Mouse (Mus musculus) hindbrain, embryonic 11.5 days (tissue): Measurements from ENCODE around the gene Gm16181. TPM values are rescaled to one million over a fixed set of nuclear protein-coding genes. Genes with fewer than 3 reads are reported as not detected.
A peak's percentile ranks its signal among the peaks of the same experiment; 100 is the strongest.

Experiments used
- ATAC-seq: fragments of 200-750 bp; cut with Nextera tagmentation; 2 replicates; pipeline ENCODE4 v1.8.0; 2017; ENCODE audit warnings: mild to moderate bottlenecking, moderate TSS enrichment, moderate library complexity; ENCODE audit not compliant: low FRiP score
- DNase-seq: peaks from one replicate; pipeline ENCODE4 v3.0.0-alpha.2; 2015; ENCODE audit warnings: low spot score
- H3K27ac ChIP-seq: fragments of 300-500 bp; sonication (generic); 2 replicates; pipeline ENCODE4 v1.5.1; 2014; ENCODE audit warnings: mild to moderate bottlenecking, low read depth, low read length
- H3K27me3 ChIP-seq: fragments of 300-500 bp; sonication (generic); 2 replicates; pipeline ENCODE4 v1.6.1; 2014; ENCODE audit warnings: mild to moderate bottlenecking, low read length, moderate library complexity, mixed read lengths; ENCODE audit not compliant: control insufficient read depth, insufficient read depth
- H3K36me3 ChIP-seq: fragments of 300-500 bp; sonication (generic); 2 replicates; pipeline ENCODE4 v1.6.1; 2014; ENCODE audit warnings: mild to moderate bottlenecking, low read length, moderate library complexity, mixed read lengths; ENCODE audit not compliant: control insufficient read depth, insufficient read depth
- H3K4me1 ChIP-seq: fragments of 300-500 bp; sonication (generic); replicated peaks from 2 replicates; pipeline ENCODE4 v1.6.1; 2014; ENCODE audit warnings: low read length, mixed read lengths; ENCODE audit not compliant: control insufficient read depth, insufficient read depth
- H3K4me2 ChIP-seq: fragments of 300-500 bp; sonication (generic); replicated peaks from 2 replicates; pipeline ENCODE4 v1.6.1; 2014; ENCODE audit warnings: mild to moderate bottlenecking, low read depth, low read length
- H3K4me3 ChIP-seq: fragments of 300-500 bp; sonication (generic); 2 replicates; pipeline ENCODE4 v1.5.1; 2014; ENCODE audit warnings: low read depth, low read length
- H3K9ac ChIP-seq: fragments of 300-500 bp; sonication (generic); 2 replicates; pipeline ENCODE4 v1.6.1; 2014; ENCODE audit warnings: low read depth, low read length
- H3K9me3 ChIP-seq: fragments of 300-500 bp; sonication (generic); 2 replicates; pipeline ENCODE4 v1.6.1; 2016; ENCODE audit warnings: low read length; ENCODE audit not compliant: control insufficient read depth
- WGBS: fragments of 180-500 bp; shearing (Covaris S2); extraction: QIAGEN DNeasy Blood & Tissue Kit; methylation state at CpG from one replicate; pipeline ENCODE4 v1.1.7; 2014; 5-methylcytosine and 5-hydroxymethylcytosine counted together
- polyA plus RNA-seq: library from polyadenylated mRNA; unstranded; fragments of >200 nt; fragmentation: Nextera tagmentation; extraction: Ambion mirVana; gene quantifications from 2 replicates; pipeline ENCODE4 v1.2.1, GENCODE M21; 2014

Gm16181 gene
- polyA plus RNA-seq, 1 experiment from 2014 or later = 0.36 TPM

GRCm38 (mm10) chr17:35240384-35241304 lies 20.0 kb downstream of the Gm16181 start:
- peaks cover 23% of the 10 kb centered on the region for H3K4me1 ChIP-seq
- H3K27me3 ChIP-seq = no peaks in the 10 kb centered on the region
- H3K36me3 ChIP-seq = peaks cover 18% of the 10 kb centered on the region
- H3K4me3 ChIP-seq = peak overlapping the region; percentile 97
- peak overlapping the region; percentile 58 for H3K9ac ChIP-seq
- peak overlapping the region; percentile 71 for H3K4me2 ChIP-seq
- ATAC-seq (no peak; the same call in 1 of the 2 replicates), DNase-seq (no peak)
- WGBS = 34% methylated on average over 12 of the region's 12 CpGs
- H3K9me3 ChIP-seq = no peaks in the 10 kb centered on the region
- H3K27ac ChIP-seq = peak overlapping the region; percentile 98

- Histone ChIP-seq H3K9me3 (no peaks in the 10 kb centered on the region), H3K4me2 (peak within 1 kb of the TSS; percentile 71), H3K9ac (peak within 1 kb of the TSS; percentile 100), H3K4me3 (peak within 1 kb of the TSS; percentile 97), H3K36me3 (peaks cover 24% of the 10 kb centered on the region), H3K4me1 (peaks cover 27% of the 10 kb centered on the region), H3K27ac (peak within 1 kb of the TSS; percentile 98), H3K27me3 (no peaks in the 10 kb centered on the region)
- peak; percentile 91 for ATAC-seq
- peak; percentile 97 for DNase-seq
- under 1% methylated on average over 69 of the region's 69 CpGs for WGBS
Observed at GRCm38 (mm10) chr17:35241305-35242014, 20.8 kb downstream of the Gm16181 start, which contains the start of gene Ddx39b. Gene Ddx39b (plus strand): TSS chr17:35241746.

- under 1% methylated on average over 55 of the region's 55 CpGs for WGBS
Observed at GRCm38 (mm10) chr17:35242015-35242941, 21.6 kb downstream of the Gm16181 start.

GRCm38 (mm10) chr17:35243086-35243485 lies 22.5 kb downstream of the Gm16181 start:
- Histone ChIP-seq H3K4me3 (peak overlapping the region; percentile 97), H3K9ac (peak overlapping the region; percentile 100), H3K27ac (peak overlapping the region; percentile 98), H3K4me1 (peaks cover 24% of the 10 kb centered on the region), H3K27me3 (no peaks in the 10 kb centered on the region), H3K36me3 (peaks cover 37% of the 10 kb centered on the region), H3K4me2 (peak overlapping the region; percentile 71), H3K9me3 (no peaks in the 10 kb centered on the region)
- WGBS = 7% methylated on average over 16 of the region's 16 CpGs
- DNase-seq = peak; percentile 71
- no peak for ATAC-seq

More at GRCm38 (mm10) chr17:35242015-35242941, 21.6 kb downstream of the Gm16181 start:
- Histone ChIP-seq H3K9ac (peak overlapping the region; percentile 100), H3K36me3 (peaks cover 32% of the 10 kb centered on the region), H3K27me3 (no peaks in the 10 kb centered on the region), H3K4me2 (peak overlapping the region; percentile 71), H3K9me3 (no peaks in the 10 kb centered on the region), H3K4me1 (peaks cover 24% of the 10 kb centered on the region), H3K27ac (peak overlapping the region; percentile 98), H3K4me3 (peak overlapping the region; percentile 97)
- ATAC-seq = peak; percentile 71
- peak; percentile 82 for DNase-seq

- H3K4me3 ChIP-seq = no peak overlapping the region
- 0 out of 2 replicates have a peak overlapping the region, but pooled peaks have one; percentile 71 for H3K4me2 ChIP-seq
- no peaks in the 10 kb centered on the region for H3K27me3 ChIP-seq
- ATAC-seq = no peak
- peaks cover 50% of the 10 kb centered on the region for H3K36me3 ChIP-seq
- H3K4me1 ChIP-seq = peaks cover 24% of the 10 kb centered on the region
- no peak overlapping the region for H3K9ac ChIP-seq
- no peak for DNase-seq
- no peak overlapping the region for H3K27ac ChIP-seq
- WGBS = 94% methylated on average over 2 of the region's 2 CpGs
- H3K9me3 ChIP-seq = no peaks in the 10 kb centered on the region
Observed at GRCm38 (mm10) chr17:35244999-35245398, 24.4 kb downstream of the Gm16181 start.

- DNase-seq (no peak), ATAC-seq (no peak)
- H3K4me2 ChIP-seq = no peak overlapping the region
- peak overlapping the region; percentile 6; the same call in 1 of the 2 replicates for H3K4me3 ChIP-seq
- no peak overlapping the region for H3K9ac ChIP-seq
- 87% methylated on average over 15 of the region's 15 CpGs for WGBS
- H3K36me3 ChIP-seq = peaks cover 59% of the 10 kb centered on the region
- peaks cover 21% of the 10 kb centered on the region for H3K4me1 ChIP-seq
- H3K9me3 ChIP-seq = no peaks in the 10 kb centered on the region
- H3K27me3 ChIP-seq = no peaks in the 10 kb centered on the region
- H3K27ac ChIP-seq = no peak overlapping the region
Observed at GRCm38 (mm10) chr17:35245731-35246623, 25.3 kb downstream of the Gm16181 start.

- Histone ChIP-seq H3K4me3 (no peak overlapping the region), H3K4me1 (peaks cover 21% of the 10 kb centered on the region), H3K27me3 (no peaks in the 10 kb centered on the region), H3K9ac (no peak overlapping the region), H3K9me3 (no peaks in the 10 kb centered on the region), H3K27ac (no peak overlapping the region), H3K4me2 (no peak overlapping the region), H3K36me3 (peaks cover 66% of the 10 kb centered on the region)
- WGBS = 89% methylated on average over 7 of the region's 7 CpGs
- DNase-seq (no peak), ATAC-seq (no peak)
Observed at GRCm38 (mm10) chr17:35247144-35247543, 26.5 kb downstream of the Gm16181 start.
